Mouse (Mus musculus): ENCODE data around the gene Proz. TPM values are rescaled to one million over a fixed set of nuclear protein-coding genes. Genes with fewer than 3 reads are reported as not detected.

Proz gene
- polyA plus RNA-seq, 1 experiment from 2014 or later, result 53.4 TPM

- Histone ChIP-seq H3K9me3 (replicated peaks; ENCODE audit: control insufficient read depth, low read length) (no peaks in the 10 kb centered on the region), H3K4me2 (ENCODE audit: low read depth, low read length) (peak overlapping the region; percentile 17), H3K4me1 (ENCODE audit: control insufficient read depth, low read depth, low read length) (peaks cover 10% of the 10 kb centered on the region; the same call in 1 of the 2 replicates), H3K36me3 (ENCODE audit: control insufficient read depth, insufficient read depth) (no peaks in the 10 kb centered on the region), H3K27ac (ENCODE audit: low read length) (peak overlapping the region; percentile 83), H3K27me3 (ENCODE audit: control insufficient read depth, insufficient read depth, low read depth, low read length) (no peaks in the 10 kb centered on the region), H3K9ac (ENCODE audit: low read depth, low read length) (no peak overlapping the region; the same call in 1 of the 2 replicates), H3K4me3 (ENCODE audit: low read depth, low read length) (peak overlapping the region; percentile 43)
- ATAC-seq (ENCODE audit: low read depth), result peak; percentile 91
- 33% methylated on average over 5 of the region's 5 CpGs for WGBS (ENCODE audit: insufficient replicate concordance)
These were observed 23.1 kb upstream of the Proz start for GRCm38 (mm10) chr8:13037569-13037968.

DNA sequence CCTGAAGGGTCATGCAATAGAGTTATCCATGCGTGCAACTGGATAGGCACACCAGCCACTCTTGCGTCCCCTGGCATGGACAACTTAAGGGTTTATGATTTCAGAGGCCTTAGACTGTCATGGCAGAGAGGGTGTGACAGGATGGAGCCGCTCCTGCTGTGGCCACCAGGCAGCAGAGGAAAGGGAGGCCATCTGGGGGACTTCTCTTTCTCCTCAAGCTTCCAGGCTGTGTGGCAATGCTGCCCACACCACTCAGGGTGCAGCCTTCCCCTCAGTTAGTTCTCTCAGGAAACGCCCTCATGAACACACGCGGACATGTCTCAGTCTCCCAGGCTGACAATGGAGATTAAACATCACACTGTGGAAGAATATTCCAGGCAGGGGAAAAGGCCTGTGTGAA is 21.7 kb upstream of the Proz start:
- H3K27ac ChIP-seq (ENCODE audit: low read length), result peak overlapping the region; percentile 15; the same call in 1 of the 2 replicates
- WGBS (ENCODE audit: insufficient replicate concordance), result 50% methylated on average over 6 of the region's 6 CpGs
- no peak for ATAC-seq (ENCODE audit: low read depth)
- peak overlapping the region; percentile 17 for H3K4me2 ChIP-seq (ENCODE audit: low read depth, low read length)
- H3K36me3 ChIP-seq (ENCODE audit: control insufficient read depth, insufficient read depth), result no peaks in the 10 kb centered on the region
- no peaks in the 10 kb centered on the region for H3K27me3 ChIP-seq (ENCODE audit: control insufficient read depth, insufficient read depth, low read depth, low read length)
- peak overlapping the region; percentile 43; the same call in 1 of the 2 replicates for H3K4me3 ChIP-seq (ENCODE audit: low read depth, low read length)
- H3K4me1 ChIP-seq (ENCODE audit: control insufficient read depth, low read depth, low read length), result peaks cover 10% of the 10 kb centered on the region; the same call in 1 of the 2 replicates
- no peak overlapping the region for H3K9ac ChIP-seq (ENCODE audit: low read depth, low read length)
- H3K9me3 ChIP-seq (replicated peaks; ENCODE audit: control insufficient read depth, low read length), result no peaks in the 10 kb centered on the region

DNA sequence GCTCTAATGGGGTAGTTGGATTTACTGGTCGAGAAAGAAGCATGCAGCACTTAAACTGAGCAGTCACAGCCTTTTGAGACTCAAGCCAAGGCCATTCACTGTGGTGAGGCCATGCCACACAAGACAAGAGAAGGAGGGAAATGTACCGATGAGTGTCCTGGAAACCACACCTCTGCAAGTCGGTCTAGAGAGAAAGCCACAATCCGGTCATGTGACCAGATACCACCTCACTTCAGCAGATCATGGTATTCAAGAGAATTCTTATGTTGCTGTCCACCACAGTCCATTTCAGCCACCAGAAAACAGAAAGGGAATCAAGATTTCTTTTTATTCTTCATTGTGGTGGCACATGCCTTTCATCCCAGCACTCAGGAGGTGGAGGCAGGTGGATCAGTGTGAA is 19.3 kb upstream of the Proz start:
- Histone ChIP-seq H3K4me1 (ENCODE audit: control insufficient read depth, low read depth, low read length) (peaks cover 9% of the 10 kb centered on the region; the same call in 1 of the 2 replicates), H3K27me3 (ENCODE audit: control insufficient read depth, insufficient read depth, low read depth, low read length) (no peaks in the 10 kb centered on the region), H3K4me3 (ENCODE audit: low read depth, low read length) (no peak overlapping the region), H3K9me3 (replicated peaks; ENCODE audit: control insufficient read depth, low read length) (no peaks in the 10 kb centered on the region), H3K4me2 (ENCODE audit: low read depth, low read length) (no peak overlapping the region), H3K9ac (ENCODE audit: low read depth, low read length) (no peak overlapping the region), H3K27ac (ENCODE audit: low read length) (no peak overlapping the region), H3K36me3 (ENCODE audit: control insufficient read depth, insufficient read depth) (no peaks in the 10 kb centered on the region)
- WGBS (ENCODE audit: insufficient replicate concordance), result 35% methylated on average over 4 of the region's 4 CpGs
- ATAC-seq (ENCODE audit: low read depth), result no peak

DNA sequence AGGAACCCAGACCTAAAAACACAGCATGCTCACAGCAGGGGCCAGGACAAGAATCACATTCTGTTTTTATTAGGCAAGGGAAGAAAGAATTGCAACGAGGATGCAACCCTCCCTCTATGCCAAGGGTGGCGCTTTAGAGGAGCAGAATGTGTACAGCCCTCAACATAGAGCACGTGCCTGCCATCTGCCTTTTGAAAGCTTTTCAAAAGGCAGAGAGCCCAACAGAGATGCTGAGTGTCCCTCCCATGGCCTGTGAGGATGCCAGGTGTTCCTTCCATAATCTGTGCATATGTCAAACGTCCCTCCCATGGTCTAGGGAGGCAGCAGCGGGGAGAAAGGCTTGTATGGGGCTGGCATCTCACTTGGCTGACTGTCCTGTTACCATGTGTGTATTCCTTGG is 13.1 kb upstream of the Proz start:
- Histone ChIP-seq H3K36me3 (ENCODE audit: control insufficient read depth, insufficient read depth) (peaks cover 14% of the 10 kb centered on the region), H3K27ac (ENCODE audit: low read length) (no peak overlapping the region), H3K4me3 (ENCODE audit: low read depth, low read length) (no peak overlapping the region), H3K4me2 (ENCODE audit: low read depth, low read length) (no peak overlapping the region), H3K9ac (ENCODE audit: low read depth, low read length) (no peak overlapping the region), H3K9me3 (replicated peaks; ENCODE audit: control insufficient read depth, low read length) (no peaks in the 10 kb centered on the region), H3K27me3 (ENCODE audit: control insufficient read depth, insufficient read depth, low read depth, low read length) (no peaks in the 10 kb centered on the region), H3K4me1 (ENCODE audit: control insufficient read depth, low read depth, low read length) (no peaks in the 10 kb centered on the region)
- no peak for ATAC-seq (ENCODE audit: low read depth)
- 51% methylated on average over 5 of the region's 5 CpGs for WGBS (ENCODE audit: insufficient replicate concordance)

DNA sequence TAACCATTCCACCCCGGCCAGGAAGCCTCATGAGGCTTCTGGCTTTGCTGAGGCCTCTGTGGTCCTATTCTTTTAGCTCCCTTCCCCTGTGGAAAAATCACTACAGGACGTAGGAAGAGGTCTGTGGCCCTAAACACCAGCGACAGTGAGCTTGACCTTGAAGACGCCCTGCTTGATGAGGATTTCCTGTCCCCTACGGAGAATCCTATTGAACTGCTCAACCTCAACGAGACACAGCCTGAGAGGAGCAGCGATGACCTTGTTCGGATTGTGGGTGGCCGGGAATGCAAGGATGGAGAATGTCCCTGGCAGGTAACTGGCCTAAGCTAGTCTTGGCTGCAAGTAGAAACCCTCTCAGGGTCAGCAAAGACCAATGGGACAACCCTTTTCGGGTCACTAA is 10.2 kb upstream of the Proz start:
- H3K9ac ChIP-seq (ENCODE audit: low read depth, low read length), result no peak overlapping the region
- no peaks in the 10 kb centered on the region for H3K9me3 ChIP-seq (replicated peaks; ENCODE audit: control insufficient read depth, low read length)
- WGBS (ENCODE audit: insufficient replicate concordance), result 65% methylated on average over 10 of the region's 10 CpGs
- H3K36me3 ChIP-seq (ENCODE audit: control insufficient read depth, insufficient read depth), result peaks cover 14% of the 10 kb centered on the region
- no peak for ATAC-seq (ENCODE audit: low read depth)
- no peaks in the 10 kb centered on the region for H3K27me3 ChIP-seq (ENCODE audit: control insufficient read depth, insufficient read depth, low read depth, low read length)
- no peak overlapping the region for H3K4me2 ChIP-seq (ENCODE audit: low read depth, low read length)
- no peaks in the 10 kb centered on the region for H3K4me1 ChIP-seq (ENCODE audit: control insufficient read depth, low read depth, low read length)
- no peak overlapping the region for H3K27ac ChIP-seq (ENCODE audit: low read length)
- no peak overlapping the region for H3K4me3 ChIP-seq (ENCODE audit: low read depth, low read length)

DNA sequence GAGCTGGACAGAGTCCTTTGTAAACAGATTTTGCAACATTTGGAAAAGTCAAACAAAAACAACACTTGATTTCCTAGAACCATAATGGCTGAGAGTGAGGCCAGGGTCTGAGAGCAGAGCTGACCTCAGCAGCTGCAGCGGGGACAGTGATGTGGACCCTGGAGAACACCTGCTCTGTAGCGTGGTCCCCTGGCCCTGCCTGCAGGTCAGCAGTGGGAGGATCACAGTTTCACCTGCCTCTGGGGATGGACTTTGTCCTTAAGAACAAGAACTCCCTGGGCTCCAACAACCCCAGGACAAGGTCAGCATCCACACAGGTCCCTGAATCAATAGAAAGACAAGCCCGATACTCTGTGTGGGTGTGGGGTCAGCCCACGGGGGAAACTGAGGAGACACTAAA is 3.4 kb upstream of the Proz start:
- Histone ChIP-seq H3K9me3 (replicated peaks; ENCODE audit: control insufficient read depth, low read length) (no peaks in the 10 kb centered on the region), H3K27ac (ENCODE audit: low read length) (peak overlapping the region; percentile 78), H3K4me1 (ENCODE audit: control insufficient read depth, low read depth, low read length) (peaks cover 3% of the 10 kb centered on the region; the same call in 1 of the 2 replicates), H3K9ac (ENCODE audit: low read depth, low read length) (no peak overlapping the region), H3K36me3 (ENCODE audit: control insufficient read depth, insufficient read depth) (no peaks in the 10 kb centered on the region), H3K27me3 (ENCODE audit: control insufficient read depth, insufficient read depth, low read depth, low read length) (no peaks in the 10 kb centered on the region), H3K4me2 (ENCODE audit: low read depth, low read length) (0 out of 2 replicates have a peak overlapping the region, but pooled peaks have one; percentile 15), H3K4me3 (ENCODE audit: low read depth, low read length) (no peak overlapping the region)
- ATAC-seq (ENCODE audit: low read depth), result peak; percentile 87
- WGBS (ENCODE audit: insufficient replicate concordance), result 52% methylated on average over 4 of the region's 4 CpGs

DNA sequence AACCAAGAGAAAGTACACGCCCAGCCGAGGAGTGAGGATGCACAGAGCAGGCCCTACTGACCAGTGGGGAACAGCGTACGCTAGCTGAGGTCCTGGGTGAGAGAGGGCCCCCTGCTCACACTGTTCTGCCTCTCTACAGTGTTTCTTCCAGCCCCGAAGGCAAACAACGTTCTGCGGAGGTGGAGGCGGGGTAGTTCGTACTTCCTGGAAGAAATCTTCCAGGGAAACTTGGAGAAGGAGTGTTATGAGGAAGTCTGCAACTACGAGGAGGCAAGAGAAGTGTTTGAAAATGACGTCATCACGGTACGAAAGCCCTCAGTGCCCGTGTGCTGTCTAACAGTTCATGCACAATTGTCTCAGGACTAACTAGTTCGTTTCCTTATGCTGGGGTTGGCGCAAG is 2.4 kb downstream of the Proz start:
- Histone ChIP-seq H3K4me2 (ENCODE audit: low read depth, low read length) (no peak overlapping the region), H3K36me3 (ENCODE audit: control insufficient read depth, insufficient read depth) (no peaks in the 10 kb centered on the region), H3K27me3 (ENCODE audit: control insufficient read depth, insufficient read depth, low read depth, low read length) (no peaks in the 10 kb centered on the region), H3K4me3 (ENCODE audit: low read depth, low read length) (no peak overlapping the region), H3K27ac (ENCODE audit: low read length) (no peak overlapping the region), H3K4me1 (ENCODE audit: control insufficient read depth, low read depth, low read length) (peaks cover 3% of the 10 kb centered on the region; the same call in 1 of the 2 replicates), H3K9ac (ENCODE audit: low read depth, low read length) (no peak overlapping the region), H3K9me3 (replicated peaks; ENCODE audit: control insufficient read depth, low read length) (no peaks in the 10 kb centered on the region)
- no peak for ATAC-seq (ENCODE audit: low read depth)
- WGBS (ENCODE audit: insufficient replicate concordance), result 53% methylated on average over 16 of the region's 16 CpGs

GRCm38 (mm10) chr8:13073255-13073654 is 12.5 kb downstream of the Proz start:
- WGBS (ENCODE audit: insufficient replicate concordance), result 76% methylated on average over 11 of the region's 11 CpGs
- no peak overlapping the region for H3K4me3 ChIP-seq (ENCODE audit: low read depth, low read length)
- no peak for ATAC-seq (ENCODE audit: low read depth)
- no peaks in the 10 kb centered on the region for H3K27me3 ChIP-seq (ENCODE audit: control insufficient read depth, insufficient read depth, low read depth, low read length)
- H3K4me2 ChIP-seq (ENCODE audit: low read depth, low read length), result no peak overlapping the region
- H3K4me1 ChIP-seq (ENCODE audit: control insufficient read depth, low read depth, low read length), result no peaks in the 10 kb centered on the region; the same call in none of the 2 replicates
- no peak overlapping the region for H3K27ac ChIP-seq (ENCODE audit: low read length)
- H3K9me3 ChIP-seq (replicated peaks; ENCODE audit: control insufficient read depth, low read length), result no peaks in the 10 kb centered on the region
- peaks cover 10% of the 10 kb centered on the region for H3K36me3 ChIP-seq (ENCODE audit: control insufficient read depth, insufficient read depth)
- H3K9ac ChIP-seq (ENCODE audit: low read depth, low read length), result no peak overlapping the region

DNA sequence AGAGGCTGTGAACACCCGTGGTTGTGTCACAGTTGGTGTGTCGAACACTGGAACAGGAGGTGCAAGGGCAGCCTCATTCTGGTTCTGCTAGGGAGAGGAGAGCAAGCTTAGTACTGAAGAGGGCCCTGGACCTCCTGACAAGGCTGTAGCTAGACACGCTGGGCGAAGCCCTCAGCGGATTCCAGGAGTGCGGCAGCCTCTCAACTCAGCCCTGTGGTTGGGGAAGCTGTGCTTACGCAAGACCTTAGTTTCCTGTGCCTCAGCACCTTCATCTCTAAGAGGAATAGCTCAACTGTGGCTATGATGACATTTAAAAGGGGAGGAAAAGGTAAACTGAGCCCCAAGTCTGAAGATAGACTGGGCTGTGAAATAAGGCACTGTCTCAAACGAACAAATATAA is 14.3 kb downstream of the Proz start:
- no peaks in the 10 kb centered on the region for H3K27me3 ChIP-seq (ENCODE audit: control insufficient read depth, insufficient read depth, low read depth, low read length)
- H3K9ac ChIP-seq (ENCODE audit: low read depth, low read length), result no peak overlapping the region
- H3K9me3 ChIP-seq (replicated peaks; ENCODE audit: control insufficient read depth, low read length), result no peaks in the 10 kb centered on the region
- 57% methylated on average over 8 of the region's 8 CpGs for WGBS (ENCODE audit: insufficient replicate concordance)
- no peak overlapping the region for H3K4me3 ChIP-seq (ENCODE audit: low read depth, low read length)
- no peaks in the 10 kb centered on the region; the same call in none of the 2 replicates for H3K4me1 ChIP-seq (ENCODE audit: control insufficient read depth, low read depth, low read length)
- peak overlapping the region; percentile 10; the same call in 1 of the 2 replicates for H3K27ac ChIP-seq (ENCODE audit: low read length)
- peaks cover 23% of the 10 kb centered on the region for H3K36me3 ChIP-seq (ENCODE audit: control insufficient read depth, insufficient read depth)
- peak; percentile 67 for ATAC-seq (ENCODE audit: low read depth)
- H3K4me2 ChIP-seq (ENCODE audit: low read depth, low read length), result no peak overlapping the region

All from liver, embryonic 16.5 days (tissue).